Mouse (Mus musculus): ENCODE data around the gene Proca1. TPM values are rescaled to one million over a fixed set of nuclear protein-coding genes. Genes with fewer than 3 reads are reported as not detected.

The Proca1 gene
- polyA plus RNA-seq, 1 experiment from 2014 or later: 8.1 TPM

- ATAC-seq (no peak), DNase-seq (ENCODE audit: low spot score) (no peak)
- Histone ChIP-seq H3K27ac (ENCODE audit: low read length) (peak overlapping the region; percentile 94; the same call in 1 of the 2 replicates), H3K4me2 (replicated peaks; ENCODE audit: low read depth, low read length) (no peak overlapping the region), H3K9ac (replicated peaks; ENCODE audit: low read depth) (no peak overlapping the region), H3K4me1 (ENCODE audit: insufficient read depth, low read depth, low read length) (peaks cover 20% of the 10 kb centered on the region), H3K4me3 (ENCODE audit: low read depth, low read length) (no peak overlapping the region), H3K27me3 (replicated peaks; ENCODE audit: insufficient read depth, low read length) (no peaks in the 10 kb centered on the region), H3K36me3 (ENCODE audit: insufficient read depth, low read length) (no peaks in the 10 kb centered on the region; the same call in 1 of the 2 replicates), H3K9me3 (ENCODE audit: low read length) (no peaks in the 10 kb centered on the region)
- TF ChIP-seq EP300 (IDR thresholded peaks at IDR 0.05) (no peak), CTCF (IDR thresholded peaks at IDR 0.05) (no peak)
- 89% methylated on average over 14 of the region's 14 CpGs for WGBS
Measured at GRCm38 (mm10) chr11:78167257-78167959, 25.8 kb upstream of the Proca1 start.

GRCm38 (mm10) chr11:78168541-78169468 lies 24.4 kb upstream of the Proca1 start:
- H3K9me3 ChIP-seq (ENCODE audit: low read length): no peaks in the 10 kb centered on the region
- H3K27ac ChIP-seq (ENCODE audit: low read length): no peak overlapping the region
- H3K4me1 ChIP-seq (ENCODE audit: insufficient read depth, low read depth, low read length): peaks cover 10% of the 10 kb centered on the region
- WGBS: 52% methylated on average over 19 of the region's 19 CpGs
- 0 out of 2 replicates have a peak overlapping the region, but pooled peaks have one; percentile 6 for H3K4me2 ChIP-seq (replicated peaks; ENCODE audit: low read depth, low read length)
- H3K36me3 ChIP-seq (ENCODE audit: insufficient read depth, low read length): no peaks in the 10 kb centered on the region; the same call in 1 of the 2 replicates
- H3K4me3 ChIP-seq (ENCODE audit: low read depth, low read length): no peak overlapping the region
- TF ChIP-seq CTCF (IDR thresholded peaks at IDR 0.05): no peak
- TF ChIP-seq EP300 (IDR thresholded peaks at IDR 0.05): no peak
- no peaks in the 10 kb centered on the region for H3K27me3 ChIP-seq (replicated peaks; ENCODE audit: insufficient read depth, low read length)
- ATAC-seq (no peak), DNase-seq (ENCODE audit: low spot score) (no peak)
- no peak overlapping the region for H3K9ac ChIP-seq (replicated peaks; ENCODE audit: low read depth)

GRCm38 (mm10) chr11:78170306-78170705 lies 22.9 kb upstream of the Proca1 start:
- DNase-seq (ENCODE audit: low spot score) (no peak), ATAC-seq (no peak)
- H3K4me3 ChIP-seq (ENCODE audit: low read depth, low read length): no peak overlapping the region

GRCm38 (mm10) chr11:78171328-78171727 lies 21.9 kb upstream of the Proca1 start:
- H3K27ac ChIP-seq (ENCODE audit: low read length): no peak overlapping the region
- peaks cover 3% of the 10 kb centered on the region for H3K4me1 ChIP-seq (ENCODE audit: insufficient read depth, low read depth, low read length)
- H3K4me3 ChIP-seq (ENCODE audit: low read depth, low read length): no peak overlapping the region
- no peak overlapping the region for H3K9ac ChIP-seq (replicated peaks; ENCODE audit: low read depth)
- TF ChIP-seq CTCF (IDR thresholded peaks at IDR 0.05): peak; percentile 50
- no peak for TF ChIP-seq EP300 (IDR thresholded peaks at IDR 0.05)
- no peaks in the 10 kb centered on the region; the same call in 1 of the 2 replicates for H3K36me3 ChIP-seq (ENCODE audit: insufficient read depth, low read length)
- ATAC-seq (no peak), DNase-seq (ENCODE audit: low spot score) (no peak)
- H3K27me3 ChIP-seq (replicated peaks; ENCODE audit: insufficient read depth, low read length): no peaks in the 10 kb centered on the region
- no peak overlapping the region for H3K4me2 ChIP-seq (replicated peaks; ENCODE audit: low read depth, low read length)
- no peaks in the 10 kb centered on the region for H3K9me3 ChIP-seq (ENCODE audit: low read length)
- WGBS: 74% methylated on average over 4 of the region's 4 CpGs

More at GRCm38 (mm10) chr11:78170306-78170705, 22.9 kb upstream of the Proca1 start:
- WGBS: 87% methylated on average over 15 of the region's 15 CpGs
- Histone ChIP-seq H3K4me2 (replicated peaks; ENCODE audit: low read depth, low read length) (no peak overlapping the region), H3K27ac (ENCODE audit: low read length) (no peak overlapping the region), H3K9me3 (ENCODE audit: low read length) (no peaks in the 10 kb centered on the region), H3K4me1 (ENCODE audit: insufficient read depth, low read depth, low read length) (peaks cover 10% of the 10 kb centered on the region), H3K27me3 (replicated peaks; ENCODE audit: insufficient read depth, low read length) (no peaks in the 10 kb centered on the region), H3K36me3 (ENCODE audit: insufficient read depth, low read length) (no peaks in the 10 kb centered on the region; the same call in 1 of the 2 replicates), H3K9ac (replicated peaks; ENCODE audit: low read depth) (no peak overlapping the region)
- TF ChIP-seq EP300 (IDR thresholded peaks at IDR 0.05) (no peak), CTCF (IDR thresholded peaks at IDR 0.05) (no peak)

GRCm38 (mm10) chr11:78172034-78172747 lies 21.0 kb upstream of the Proca1 start:
- Histone ChIP-seq H3K9ac (replicated peaks; ENCODE audit: low read depth) (no peak overlapping the region), H3K9me3 (ENCODE audit: low read length) (no peaks in the 10 kb centered on the region), H3K27me3 (replicated peaks; ENCODE audit: insufficient read depth, low read length) (no peaks in the 10 kb centered on the region), H3K4me1 (ENCODE audit: insufficient read depth, low read depth, low read length) (no peaks in the 10 kb centered on the region), H3K4me2 (replicated peaks; ENCODE audit: low read depth, low read length) (no peak overlapping the region), H3K4me3 (ENCODE audit: low read depth, low read length) (no peak overlapping the region), H3K36me3 (ENCODE audit: insufficient read depth, low read length) (no peaks in the 10 kb centered on the region; the same call in 1 of the 2 replicates), H3K27ac (ENCODE audit: low read length) (no peak overlapping the region)
- ATAC-seq (no peak), DNase-seq (ENCODE audit: low spot score) (no peak)
- WGBS: 79% methylated on average over 16 of the region's 16 CpGs
- TF ChIP-seq CTCF (IDR thresholded peaks at IDR 0.05) (peak; percentile 56), EP300 (IDR thresholded peaks at IDR 0.05) (no peak)
